ENCODE assay signal across 30 mouse cellular contexts in the genomic region with DNA sequence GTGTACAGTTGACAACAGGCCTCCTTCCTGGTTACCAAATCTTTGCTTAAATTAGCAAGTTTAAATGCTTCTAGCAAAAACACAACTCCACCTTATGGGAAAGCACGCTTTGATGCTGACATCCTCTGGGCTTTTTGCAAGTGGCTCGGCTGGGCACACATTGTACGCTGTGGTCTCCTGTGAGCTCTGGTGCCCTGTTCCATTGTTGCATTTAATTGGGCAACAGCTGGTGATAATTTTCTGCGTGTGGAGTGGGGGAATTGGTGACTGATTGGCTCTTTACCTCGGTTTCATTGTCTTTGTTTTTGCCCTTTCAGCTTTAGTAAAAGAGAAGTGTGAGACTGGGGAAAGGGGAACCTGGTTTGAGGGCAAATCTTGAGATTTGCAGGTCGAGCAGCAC.
DNase-seq lines count a peak whose midpoint lies in the region; ATAC-seq and TF ChIP-seq lines count a peak whose summit lies in the region.
"Had no signal": no experiment of that assay in that cellular context is flagged by ENCODE, and none has a peak within 500 bp of the region (broad histone marks: within the 10 kb centered on the region; RNA-seq: fewer than 3 reads in every experiment).

No protein-coding gene starts in this region.

- TF ChIP-seq CTCF in midbrain, postnatal 0 days (IDR thresholded peaks at IDR 0.05), result no peak
- TF ChIP-seq CTCF in layer of hippocampus, adult 2 months (conservative IDR thresholded peaks at IDR 0.05), result no peak

- peaks cover 12% of the 10 kb centered on the region; the same call in 1 of the 2 replicates for H3K4me1 ChIP-seq in forebrain, embryonic 13.5 days
- H3K4me1 ChIP-seq in forebrain, embryonic 15.5 days, result peaks cover 5% of the 10 kb centered on the region; the same call in 1 of the 2 replicates
- H3K4me1 ChIP-seq in midbrain, embryonic 14.5 days (ENCODE audit: control insufficient read depth, insufficient read depth, low read length), result no peaks in the 10 kb centered on the region
- no peaks in the 10 kb centered on the region for H3K4me1 ChIP-seq in midbrain, postnatal 0 days (ENCODE audit: insufficient read depth, low read length)
- peaks cover 6% of the 10 kb centered on the region for H3K4me1 ChIP-seq in limb, embryonic 10.5 days
- H3K4me1 ChIP-seq: kidney, embryonic 15.5 days; lung, embryonic 15.5 days; midbrain, embryonic 12.5 days; neural tube, embryonic 15.5 days had no signal

- peak overlapping the region; percentile 20; the same call in 1 of the 2 replicates for H3K27ac ChIP-seq in forebrain, embryonic 13.5 days
- no peak overlapping the region for H3K27ac ChIP-seq in forebrain, embryonic 15.5 days (replicated peaks)
- H3K27ac ChIP-seq in midbrain, embryonic 14.5 days (replicated peaks; ENCODE audit: low read depth, low read length), result no peak overlapping the region
- H3K27ac ChIP-seq in midbrain, postnatal 0 days (ENCODE audit: low read depth, low read length), result no peak overlapping the region
- H3K27ac ChIP-seq in limb, embryonic 10.5 days, result 0 out of 2 replicates have a peak overlapping the region, but pooled peaks have one; percentile 10
- no peak overlapping the region for H3K27ac ChIP-seq in layer of hippocampus, adult 2 months
- H3K27ac ChIP-seq: embryonic facial prominence, embryonic 15.5 days; kidney, embryonic 15.5 days; left cerebral cortex, adult 2 months; limb, embryonic 13.5 days; lung, embryonic 15.5 days; midbrain, embryonic 12.5 days; neural tube, embryonic 15.5 days had no signal

- WGBS in forebrain, embryonic 13.5 days, result 15% methylated on average over 6 of the region's 6 CpGs
- 11% methylated on average over 6 of the region's 6 CpGs for WGBS in forebrain, embryonic 15.5 days
- 48% methylated on average over 6 of the region's 6 CpGs for WGBS in midbrain, embryonic 14.5 days
- 53% methylated on average over 6 of the region's 6 CpGs for WGBS in midbrain, postnatal 0 days
- 63% methylated on average over 6 of the region's 6 CpGs for WGBS in limb, embryonic 10.5 days

- no peaks in the 10 kb centered on the region for H3K36me3 ChIP-seq in forebrain, embryonic 13.5 days (ENCODE audit: poor library complexity, severe bottlenecking)
- H3K36me3 ChIP-seq in forebrain, embryonic 15.5 days, result no peaks in the 10 kb centered on the region
- H3K36me3 ChIP-seq in midbrain, embryonic 14.5 days (ENCODE audit: control insufficient read depth, insufficient read depth, low read length), result no peaks in the 10 kb centered on the region
- no peaks in the 10 kb centered on the region for H3K36me3 ChIP-seq in midbrain, postnatal 0 days (ENCODE audit: insufficient read depth, low read length)
- no peaks in the 10 kb centered on the region for H3K36me3 ChIP-seq in limb, embryonic 10.5 days
- H3K36me3 ChIP-seq: embryonic facial prominence, embryonic 15.5 days; kidney, embryonic 15.5 days; limb, embryonic 13.5 days; lung, embryonic 15.5 days; midbrain, embryonic 12.5 days; neural tube, embryonic 15.5 days had no signal

- peak; percentile 32 for DNase-seq in midbrain, embryonic 14.5 days
- no peak for DNase-seq in midbrain, postnatal 0 days (ENCODE audit: low spot score)
- no peak for DNase-seq in limb, embryonic 10.5 days (ENCODE audit: low spot score)
- DNase-seq in layer of hippocampus, adult 2 months (ENCODE audit: low spot score in 2 of 2), result no peak
- no peak for DNase-seq in testis, postnatal 14 days (ENCODE audit: low spot score)
- DNase-seq: B cell, adult 2 months; cerebellum, adult 2 months; cerebellum, postnatal 36 days; gastrocnemius, postnatal 36 days; heart, adult 18-20 months; heart, postnatal 4 days; kidney, adult 11 months; kidney, postnatal 25 days; right cerebral cortex, adult 18-20 months; spleen, adult 18-20 months; thymus, adult 18-20 months; thymus, postnatal 25 days had no signal

- ATAC-seq in forebrain, embryonic 13.5 days, result no peak; the same call in 1 of the 2 replicates
- ATAC-seq in forebrain, embryonic 15.5 days (replicated peaks), result no peak
- ATAC-seq in midbrain, embryonic 14.5 days (ENCODE audit: low FRiP score, low TSS enrichment), result no peak
- ATAC-seq in midbrain, postnatal 0 days (ENCODE audit: low FRiP score), result no peak
- ATAC-seq: activated CD4-positive, CD25-positive, alpha-beta regulatory T cell, adult 4 months; inflammation-experienced regulatory T-cells, adult 6 months had no signal

- no peak overlapping the region for H3K4me2 ChIP-seq in forebrain, embryonic 13.5 days
- no peak overlapping the region for H3K4me2 ChIP-seq in forebrain, embryonic 15.5 days (replicated peaks)
- H3K4me2 ChIP-seq in midbrain, embryonic 14.5 days (ENCODE audit: low read length), result no peak overlapping the region
- no peak overlapping the region for H3K4me2 ChIP-seq in midbrain, postnatal 0 days (ENCODE audit: low read depth, low read length, poor library complexity, severe bottlenecking)
- H3K4me2 ChIP-seq: embryonic facial prominence, embryonic 15.5 days; heart, embryonic 11.5 days; kidney, embryonic 15.5 days; limb, embryonic 13.5 days; liver, embryonic 11.5 days; lung, embryonic 15.5 days; midbrain, embryonic 12.5 days; neural tube, embryonic 15.5 days had no signal

- no peak overlapping the region for H3K9ac ChIP-seq in forebrain, embryonic 13.5 days
- no peak overlapping the region for H3K9ac ChIP-seq in forebrain, embryonic 15.5 days (replicated peaks)
- H3K9ac ChIP-seq in midbrain, embryonic 14.5 days (replicated peaks; ENCODE audit: low read length), result no peak overlapping the region
- H3K9ac ChIP-seq in midbrain, postnatal 0 days (replicated peaks; ENCODE audit: low read length, poor library complexity, severe bottlenecking), result no peak overlapping the region
- H3K9ac ChIP-seq: embryonic facial prominence, embryonic 15.5 days; kidney, embryonic 15.5 days; limb, embryonic 13.5 days; lung, embryonic 15.5 days; midbrain, embryonic 12.5 days; neural tube, embryonic 15.5 days had no signal

- no peaks in the 10 kb centered on the region for H3K9me3 ChIP-seq in forebrain, embryonic 13.5 days (replicated peaks)
- H3K9me3 ChIP-seq in forebrain, embryonic 15.5 days, result no peaks in the 10 kb centered on the region
- H3K9me3 ChIP-seq in midbrain, embryonic 14.5 days (ENCODE audit: control insufficient read depth, low read length), result no peaks in the 10 kb centered on the region
- no peaks in the 10 kb centered on the region for H3K9me3 ChIP-seq in midbrain, postnatal 0 days (ENCODE audit: low read length)
- H3K9me3 ChIP-seq in limb, embryonic 10.5 days (replicated peaks), result no peaks in the 10 kb centered on the region
- H3K9me3 ChIP-seq: embryonic facial prominence, embryonic 15.5 days; kidney, embryonic 15.5 days; limb, embryonic 13.5 days; lung, embryonic 15.5 days; midbrain, embryonic 12.5 days; neural tube, embryonic 15.5 days had no signal

- no peak overlapping the region for H3K4me3 ChIP-seq in forebrain, embryonic 13.5 days
- H3K4me3 ChIP-seq in forebrain, embryonic 15.5 days, result no peak overlapping the region
- H3K4me3 ChIP-seq in midbrain, embryonic 14.5 days (replicated peaks; ENCODE audit: low read depth, low read length), result no peak overlapping the region
- H3K4me3 ChIP-seq in midbrain, postnatal 0 days (ENCODE audit: low read depth, low read length), result no peak overlapping the region
- no peak overlapping the region for H3K4me3 ChIP-seq in limb, embryonic 10.5 days
- H3K4me3 ChIP-seq in layer of hippocampus, adult 2 months, result no peak overlapping the region
- H3K4me3 ChIP-seq: embryonic facial prominence, embryonic 15.5 days; kidney, embryonic 15.5 days; left cerebral cortex, adult 2 months; limb, embryonic 13.5 days; lung, embryonic 15.5 days; midbrain, embryonic 12.5 days; neural tube, embryonic 15.5 days had no signal

- no peaks in the 10 kb centered on the region for H3K27me3 ChIP-seq in forebrain, embryonic 13.5 days
- no peaks in the 10 kb centered on the region for H3K27me3 ChIP-seq in forebrain, embryonic 15.5 days
- no peaks in the 10 kb centered on the region for H3K27me3 ChIP-seq in midbrain, embryonic 14.5 days (ENCODE audit: control insufficient read depth, insufficient read depth, low read length)
- no peaks in the 10 kb centered on the region for H3K27me3 ChIP-seq in midbrain, postnatal 0 days (ENCODE audit: insufficient read depth, low read length)
- H3K27me3 ChIP-seq in limb, embryonic 10.5 days (ENCODE audit: low read depth, poor library complexity, severe bottlenecking), result no peaks in the 10 kb centered on the region
- H3K27me3 ChIP-seq: embryonic facial prominence, embryonic 15.5 days; kidney, embryonic 15.5 days; limb, embryonic 13.5 days; lung, embryonic 15.5 days; midbrain, embryonic 12.5 days; neural tube, embryonic 15.5 days had no signal

Comparison
In these comparisons a context has a peak if more than half of its experiments do, and no peak if none do; other contexts are left out.
1. H3K27ac ChIP-seq: peak in forebrain, embryonic 13.5 days (single experiment) and limb, embryonic 10.5 days (single experiment); none in forebrain, embryonic 15.5 days (single experiment), midbrain, embryonic 14.5 days (single experiment), midbrain, postnatal 0 days (single experiment) and layer of hippocampus, adult 2 months (single experiment).